Mouse (Mus musculus) testis, postnatal 10 days (tissue): ENCODE data around the gene Mapk8ip2.

Experiments
- DNase-seq: peaks from one replicate; pipeline ENCODE4 v3.0.0; 2021; ENCODE audit warnings: low spot score

Gene Mapk8ip2

GRCm38 (mm10) chr15:89452906-89453864 lies 528 bp upstream of the Mapk8ip2 start:
- DNase-seq = peak; percentile 85

- no peak for DNase-seq
These were observed 1.1 kb downstream of the Mapk8ip2 start for GRCm38 (mm10) chr15:89454857-89455256.

- DNase-seq = peak; percentile 30
These were observed 1.9 kb downstream of the Mapk8ip2 start for GRCm38 (mm10) chr15:89455642-89456041.

GRCm38 (mm10) chr15:89458942-89459341 lies 5.2 kb downstream of the Mapk8ip2 start:
- no peak for DNase-seq

GRCm38 (mm10) chr15:89459821-89460220 lies 6.1 kb downstream of the Mapk8ip2 start:
- no peak for DNase-seq

GRCm38 (mm10) chr15:89460298-89460697 lies 6.6 kb downstream of the Mapk8ip2 start:
- no peak for DNase-seq

GRCm38 (mm10) chr15:89461321-89461720 lies 7.6 kb downstream of the Mapk8ip2 start:
- DNase-seq = no peak

GRCm38 (mm10) chr15:89462176-89462575 lies 8.5 kb downstream of the Mapk8ip2 start:
- DNase-seq = no peak

GRCm38 (mm10) chr15:89463334-89464235 lies 9.9 kb downstream of the Mapk8ip2 start:
- DNase-seq = no peak

GRCm38 (mm10) chr15:89465052-89465451 lies 11.3 kb downstream of the Mapk8ip2 start:
- no peak for DNase-seq

- DNase-seq = no peak
These were observed 14.9 kb downstream of the Mapk8ip2 start for GRCm38 (mm10) chr15:89468577-89468976.

GRCm38 (mm10) chr15:89471476-89471875 lies 17.8 kb downstream of the Mapk8ip2 start:
- DNase-seq = no peak

GRCm38 (mm10) chr15:89473370-89473769 lies 19.7 kb downstream of the Mapk8ip2 start:
- peak; percentile 54 for DNase-seq

GRCm38 (mm10) chr15:89473921-89474320 lies 20.2 kb downstream of the Mapk8ip2 start:
- no peak for DNase-seq

GRCm38 (mm10) chr15:89474596-89475292 lies 21.0 kb downstream of the Mapk8ip2 start:
- peak; percentile 62 for DNase-seq

- no peak for DNase-seq
These were observed 21.5 kb downstream of the Mapk8ip2 start for GRCm38 (mm10) chr15:89475293-89475600.

- peak; percentile 93 for DNase-seq
These were observed 22.1 kb downstream of the Mapk8ip2 start for GRCm38 (mm10) chr15:89475611-89476474.

GRCm38 (mm10) chr15:89476475-89476815 lies 22.7 kb downstream of the Mapk8ip2 start:
- DNase-seq = no peak

- DNase-seq = no peak
These were observed 23.4 kb downstream of the Mapk8ip2 start, which contains the start of gene Arsa for GRCm38 (mm10) chr15:89477091-89477491. Arsa (minus strand) TSS chr15:89477425.

- no peak for DNase-seq
These were observed 24.1 kb downstream of the Mapk8ip2 start for GRCm38 (mm10) chr15:89477806-89478205.

- no peak for DNase-seq
These were observed 24.9 kb downstream of the Mapk8ip2 start for GRCm38 (mm10) chr15:89478622-89479021.
